Mouse (Mus musculus): ENCODE measurements around the gene Zfp385c. TPM values are rescaled to one million over a fixed set of nuclear protein-coding genes. Genes with fewer than 3 reads are reported as not detected.
"Not testable (repeated sequence)": the region's sequence is repeated elsewhere in the genome, so short reads cannot be mapped to it uniquely, and the experiment has no call there.

The Zfp385c gene
- total and polyA plus RNA-seq, 3 experiments = 0.11 TPM; not detected in 2

GRCm38 (mm10) chr11:100673169-100673568 lies 19.1 kb downstream of the Zfp385c start:
- H3K36me3 ChIP-seq (replicated peaks) = no peaks in the 10 kb centered on the region
- H3K27me3 ChIP-seq (ENCODE audit: insufficient read depth, low read length) = peaks cover 67% of the 10 kb centered on the region
- no peaks in the 10 kb centered on the region for H3K9me3 ChIP-seq (replicated peaks)
- H3K4me1 ChIP-seq (ENCODE audit: insufficient read depth, low read depth, low read length) = no peaks in the 10 kb centered on the region
- TF ChIP-seq POLR2AphosphoS5 (IDR thresholded peaks at IDR 0.05; ENCODE audit: insufficient replicate concordance, low read depth, low read length) = no peak
- TF ChIP-seq TAL1 (conservative IDR thresholded peaks at IDR 0.05; ENCODE audit: low read depth, low read length) = no peak
- TF ChIP-seq GATA1 (IDR thresholded peaks at IDR 0.05; ENCODE audit: borderline replicate concordance, low read length) = no peak
- no peak for TF ChIP-seq GATA2 (IDR thresholded peaks at IDR 0.05; ENCODE audit: borderline replicate concordance, low read depth, low read length)
- TF ChIP-seq CTCF (IDR thresholded peaks at IDR 0.05; ENCODE audit: low read depth, low read length) = no peak
- ATAC-seq (ENCODE audit: extremely low read depth, insufficient number of reproducible peaks, low FRiP score, poor library complexity, severe bottlenecking) (no peak), DNase-seq (ENCODE audit: low spot score) (no peak)
- no peak overlapping the region for H3K4me3 ChIP-seq (ENCODE audit: low read depth, low read length)

GRCm38 (mm10) chr11:100671956-100672355 lies 20.3 kb downstream of the Zfp385c start:
- TF ChIP-seq TAL1 (conservative IDR thresholded peaks at IDR 0.05; ENCODE audit: low read depth, low read length) (no peak), GATA1 (IDR thresholded peaks at IDR 0.05; ENCODE audit: borderline replicate concordance, low read length) (no peak), POLR2AphosphoS5 (IDR thresholded peaks at IDR 0.05; ENCODE audit: insufficient replicate concordance, low read depth, low read length) (no peak), GATA2 (IDR thresholded peaks at IDR 0.05; ENCODE audit: borderline replicate concordance, low read depth, low read length) (no peak), CTCF (IDR thresholded peaks at IDR 0.05; ENCODE audit: low read depth, low read length) (no peak)
- DNase-seq (ENCODE audit: low spot score) (no peak), ATAC-seq (ENCODE audit: extremely low read depth, insufficient number of reproducible peaks, low FRiP score, poor library complexity, severe bottlenecking) (no peak)
- H3K9me3 ChIP-seq (replicated peaks) = no peaks in the 10 kb centered on the region
- no peak overlapping the region for H3K4me3 ChIP-seq (ENCODE audit: low read depth, low read length)
- no peaks in the 10 kb centered on the region for H3K4me1 ChIP-seq (ENCODE audit: insufficient read depth, low read depth, low read length)
- H3K27me3 ChIP-seq (ENCODE audit: insufficient read depth, low read length) = peaks cover 56% of the 10 kb centered on the region
- H3K36me3 ChIP-seq (replicated peaks) = no peaks in the 10 kb centered on the region

GRCm38 (mm10) chr11:100671049-100671448 lies 21.2 kb downstream of the Zfp385c start:
- ATAC-seq (ENCODE audit: extremely low read depth, insufficient number of reproducible peaks, low FRiP score, poor library complexity, severe bottlenecking) = no peak
- Histone ChIP-seq H3K27me3 (ENCODE audit: insufficient read depth, low read length) (peaks cover 49% of the 10 kb centered on the region), H3K4me3 (ENCODE audit: low read depth, low read length) (no peak overlapping the region), H3K4me1 (ENCODE audit: insufficient read depth, low read depth, low read length) (no peaks in the 10 kb centered on the region), H3K36me3 (replicated peaks) (no peaks in the 10 kb centered on the region), H3K9me3 (replicated peaks) (no peaks in the 10 kb centered on the region)
- no peak for DNase-seq (ENCODE audit: low spot score)
- TF ChIP-seq CTCF (IDR thresholded peaks at IDR 0.05; ENCODE audit: low read depth, low read length) = no peak

GRCm38 (mm10) chr11:100659806-100660205 lies 32.4 kb downstream of the Zfp385c start:
- no peaks in the 10 kb centered on the region for H3K4me1 ChIP-seq (ENCODE audit: insufficient read depth, low read depth, low read length)
- TF ChIP-seq POLR2AphosphoS5 (IDR thresholded peaks at IDR 0.05; ENCODE audit: insufficient replicate concordance, low read depth, low read length) (no peak), CTCF (IDR thresholded peaks at IDR 0.05; ENCODE audit: low read depth, low read length) (no peak)
- H3K27me3 ChIP-seq (ENCODE audit: insufficient read depth, low read length) = peaks cover 20% of the 10 kb centered on the region; the same call in 1 of the 2 replicates
- H3K4me3 ChIP-seq (ENCODE audit: low read depth, low read length) = no peak overlapping the region
- no peaks in the 10 kb centered on the region for H3K36me3 ChIP-seq (replicated peaks)
- DNase-seq (ENCODE audit: low spot score) (no peak), ATAC-seq (ENCODE audit: extremely low read depth, insufficient number of reproducible peaks, low FRiP score, poor library complexity, severe bottlenecking) (no peak)
- H3K9me3 ChIP-seq (replicated peaks) = no peaks in the 10 kb centered on the region

- peaks cover 42% of the 10 kb centered on the region for H3K27me3 ChIP-seq (ENCODE audit: insufficient read depth, low read length)
- no peaks in the 10 kb centered on the region for H3K4me1 ChIP-seq (ENCODE audit: insufficient read depth, low read depth, low read length)
- no peak overlapping the region for H3K4me3 ChIP-seq (ENCODE audit: low read depth, low read length)
- TF ChIP-seq TAL1 (conservative IDR thresholded peaks at IDR 0.05; ENCODE audit: low read depth, low read length) (no peak), POLR2AphosphoS5 (IDR thresholded peaks at IDR 0.05; ENCODE audit: insufficient replicate concordance, low read depth, low read length) (no peak), CTCF (IDR thresholded peaks at IDR 0.05; ENCODE audit: low read depth, low read length) (no peak), GATA2 (IDR thresholded peaks at IDR 0.05; ENCODE audit: borderline replicate concordance, low read depth, low read length) (no peak), GATA1 (IDR thresholded peaks at IDR 0.05; ENCODE audit: borderline replicate concordance, low read length) (no peak)
- DNase-seq (ENCODE audit: low spot score) = no peak
- no peaks in the 10 kb centered on the region for H3K9me3 ChIP-seq (replicated peaks)
- H3K36me3 ChIP-seq (replicated peaks) = no peaks in the 10 kb centered on the region
- ATAC-seq (ENCODE audit: extremely low read depth, insufficient number of reproducible peaks, low FRiP score, poor library complexity, severe bottlenecking) = no peak
Observed at GRCm38 (mm10) chr11:100656458-100656857, 35.8 kb downstream of the Zfp385c start.

- H3K4me1 ChIP-seq (ENCODE audit: insufficient read depth, low read depth, low read length); ATAC-seq (ENCODE audit: extremely low read depth, insufficient number of reproducible peaks, low FRiP score, poor library complexity, severe bottlenecking); H3K9me3 ChIP-seq (replicated peaks); DNase-seq (ENCODE audit: low spot score); H3K4me3 ChIP-seq (ENCODE audit: low read depth, low read length); H3K36me3 ChIP-seq (replicated peaks): not testable (repeated sequence)
- peaks cover 50% of the 10 kb centered on the region for H3K27me3 ChIP-seq (ENCODE audit: insufficient read depth, low read length)
Observed at GRCm38 (mm10) chr11:100655589-100655988, 36.7 kb downstream of the Zfp385c start.

- no peak overlapping the region for H3K4me3 ChIP-seq (ENCODE audit: low read depth, low read length)
- peaks cover 57% of the 10 kb centered on the region for H3K27me3 ChIP-seq (ENCODE audit: insufficient read depth, low read length)
- H3K4me1 ChIP-seq (ENCODE audit: insufficient read depth, low read depth, low read length) = no peaks in the 10 kb centered on the region
- TF ChIP-seq TAL1 (conservative IDR thresholded peaks at IDR 0.05; ENCODE audit: low read depth, low read length) (no peak), GATA2 (IDR thresholded peaks at IDR 0.05; ENCODE audit: borderline replicate concordance, low read depth, low read length) (no peak), POLR2AphosphoS5 (IDR thresholded peaks at IDR 0.05; ENCODE audit: insufficient replicate concordance, low read depth, low read length) (no peak), CTCF (IDR thresholded peaks at IDR 0.05; ENCODE audit: low read depth, low read length) (no peak), GATA1 (IDR thresholded peaks at IDR 0.05; ENCODE audit: borderline replicate concordance, low read length) (no peak)
- H3K9me3 ChIP-seq (replicated peaks) = no peaks in the 10 kb centered on the region
- no peaks in the 10 kb centered on the region for H3K36me3 ChIP-seq (replicated peaks)
- no peak for ATAC-seq (ENCODE audit: extremely low read depth, insufficient number of reproducible peaks, low FRiP score, poor library complexity, severe bottlenecking)
- no peak for DNase-seq (ENCODE audit: low spot score)
Observed at GRCm38 (mm10) chr11:100651748-100652147, 40.5 kb downstream of the Zfp385c start.

All from G1E (cell line).